Mouse (Mus musculus) thymus, postnatal 10 days (tissue): Measurements from ENCODE around the gene Sgms1.
"Not testable (repeated sequence)": the region's sequence is repeated elsewhere in the genome, so short reads cannot be mapped to it uniquely, and the experiment has no call there.

Experiments
- DNase-seq, 2 experiments: peaks; one replicate each; pipeline ENCODE4 v3.0.0; 2021; ENCODE audit warnings: low spot score in 2 of 2

Sgms1 gene

GRCm38 (mm10) chr19:32326156-32326555 lies 63.4 kb downstream of the Sgms1 start:
- no peak for DNase-seq

- DNase-seq: no peak
Measured at GRCm38 (mm10) chr19:32325100-32325768, 64.3 kb downstream of the Sgms1 start.

GRCm38 (mm10) chr19:32324550-32324949 lies 65.0 kb downstream of the Sgms1 start:
- no peak for DNase-seq

- no peak for DNase-seq
Measured at GRCm38 (mm10) chr19:32323070-32323469, 66.4 kb downstream of the Sgms1 start.

- no peak for DNase-seq
Measured at GRCm38 (mm10) chr19:32322429-32323035, 67.0 kb downstream of the Sgms1 start.

GRCm38 (mm10) chr19:32320366-32320666 lies 69.2 kb downstream of the Sgms1 start:
- peak; percentile 73 to 86 for DNase-seq

GRCm38 (mm10) chr19:32319531-32320365 lies 69.8 kb downstream of the Sgms1 start:
- DNase-seq: no peak

- no peak for DNase-seq
Measured at GRCm38 (mm10) chr19:32319057-32319456, 70.5 kb downstream of the Sgms1 start.

GRCm38 (mm10) chr19:32317347-32317746 lies 72.2 kb downstream of the Sgms1 start:
- not testable (repeated sequence) for DNase-seq

- no peak for DNase-seq
Measured at GRCm38 (mm10) chr19:32313304-32313703, 76.2 kb downstream of the Sgms1 start.

- no peak for DNase-seq
Measured at GRCm38 (mm10) chr19:32311762-32312161, 77.8 kb downstream of the Sgms1 start.

GRCm38 (mm10) chr19:32311063-32311462 lies 78.5 kb downstream of the Sgms1 start:
- no peak for DNase-seq

GRCm38 (mm10) chr19:32310483-32310882 lies 79.0 kb downstream of the Sgms1 start:
- DNase-seq: no peak

GRCm38 (mm10) chr19:32309346-32309745 lies 80.2 kb downstream of the Sgms1 start:
- no peak for DNase-seq

GRCm38 (mm10) chr19:32308311-32308710 lies 81.2 kb downstream of the Sgms1 start:
- DNase-seq: no peak

- DNase-seq: no peak
Measured at GRCm38 (mm10) chr19:32304898-32305297, 84.6 kb downstream of the Sgms1 start.

GRCm38 (mm10) chr19:32304008-32304873 lies 85.3 kb downstream of the Sgms1 start:
- DNase-seq: no peak

- no peak for DNase-seq
Measured at GRCm38 (mm10) chr19:32302835-32303381, 86.6 kb downstream of the Sgms1 start.

GRCm38 (mm10) chr19:32301568-32301967 lies 87.9 kb downstream of the Sgms1 start:
- no peak for DNase-seq

GRCm38 (mm10) chr19:32298221-32298620 lies 91.3 kb downstream of the Sgms1 start:
- no peak for DNase-seq

- no peak for DNase-seq
Measured at GRCm38 (mm10) chr19:32296863-32297262, 92.7 kb downstream of the Sgms1 start.

GRCm38 (mm10) chr19:32295581-32295980 lies 93.9 kb downstream of the Sgms1 start:
- no peak for DNase-seq
